27 mouse cellular contexts compared by ENCODE assay signal in the genomic region with DNA sequence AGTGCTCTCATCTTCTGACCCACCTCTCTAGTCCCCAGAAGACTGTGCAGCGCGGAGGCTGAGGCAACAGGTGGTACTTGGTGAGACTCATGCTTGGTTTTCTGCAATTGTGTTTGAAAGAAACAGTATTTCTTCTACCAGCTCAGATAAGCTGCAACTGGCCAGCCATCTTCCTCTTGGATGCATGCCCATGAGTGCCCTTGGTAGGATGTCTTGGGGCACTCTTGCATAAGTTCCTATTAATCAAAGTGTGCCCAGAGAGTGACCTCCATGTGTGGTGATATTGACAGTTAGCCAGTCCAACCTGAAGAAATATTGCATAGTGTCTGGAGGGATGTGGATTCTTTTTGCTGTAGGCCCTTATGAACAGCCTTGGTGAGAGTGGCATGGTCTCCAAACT. TPM values are rescaled to one million over a fixed set of nuclear protein-coding genes. Genes with fewer than 3 reads are reported as not detected.
DNase-seq lines count a peak whose midpoint lies in the region; ATAC-seq lines count a peak whose summit lies in the region.
"Had no signal": no experiment of that assay in that cellular context is flagged by ENCODE, and none has a peak within 500 bp of the region (broad histone marks: within the 10 kb centered on the region; RNA-seq: fewer than 3 reads in every experiment).

No protein-coding gene starts in this region.

- H3K27ac ChIP-seq in hindbrain, embryonic 11.5 days (ENCODE audit: low read depth, low read length): no peak overlapping the region
- H3K27ac ChIP-seq: forebrain, embryonic 12.5 days; forebrain, embryonic 15.5 days; heart, embryonic 15.5 days; hindbrain, embryonic 10.5 days; hindbrain, embryonic 14.5 days; hindbrain, postnatal 0 days had no signal

- H3K36me3 ChIP-seq in hindbrain, embryonic 11.5 days (ENCODE audit: control insufficient read depth, insufficient read depth, low read length): no peaks in the 10 kb centered on the region
- H3K36me3 ChIP-seq: forebrain, embryonic 12.5 days; forebrain, embryonic 15.5 days; heart, embryonic 12.5 days; heart, embryonic 15.5 days; hindbrain, embryonic 10.5 days had no signal

- peak; percentile 3 for DNase-seq in lung, postnatal 36 days
- DNase-seq in lung, postnatal 25 days (ENCODE audit: low spot score): no peak
- DNase-seq in adrenal gland, adult 2 months: peak; percentile 78
- peak; percentile 76 for DNase-seq in adrenal gland, postnatal 14 days
- DNase-seq in hindbrain, embryonic 11.5 days (ENCODE audit: low spot score): no peak
- DNase-seq in right cerebral cortex, postnatal 4 days: no peak
- DNase-seq: cerebellum, adult 18-20 months; cerebellum, adult 9-10 months; cerebellum, postnatal 14 days; gastrocnemius, postnatal 25 days; heart, adult 18-20 months; heart, postnatal 10 days; heart, postnatal 36 days had no signal

- H3K27me3 ChIP-seq in hindbrain, embryonic 11.5 days (ENCODE audit: control insufficient read depth, insufficient read depth, low read length): no peaks in the 10 kb centered on the region
- H3K27me3 ChIP-seq: forebrain, embryonic 12.5 days; forebrain, embryonic 15.5 days; heart, embryonic 12.5 days; heart, embryonic 15.5 days had no signal

- no peak for ATAC-seq in hindbrain, embryonic 11.5 days (ENCODE audit: low FRiP score)
- ATAC-seq in erythroblast, adult 5-6 weeks (replicated peaks; ENCODE audit: low FRiP score, poor library complexity, severe bottlenecking): no peak
- ATAC-seq: CD4-positive, CD25-positive, alpha-beta regulatory T cell, adult 4 months; forebrain, embryonic 15.5 days; hindbrain, postnatal 0 days; inflammation-experienced regulatory T-cells, adult 6 months; intestine, postnatal 0 days had no signal

- H3K4me1 ChIP-seq in hindbrain, embryonic 11.5 days (replicated peaks; ENCODE audit: control insufficient read depth, insufficient read depth, low read length): no peaks in the 10 kb centered on the region
- H3K4me1 ChIP-seq: forebrain, embryonic 12.5 days; forebrain, embryonic 15.5 days; heart, embryonic 12.5 days; hindbrain, embryonic 10.5 days had no signal

- H3K4me3 ChIP-seq in hindbrain, embryonic 11.5 days (ENCODE audit: low read depth, low read length): no peak overlapping the region
- H3K4me3 ChIP-seq: forebrain, embryonic 12.5 days; forebrain, embryonic 15.5 days; heart, embryonic 12.5 days; heart, embryonic 15.5 days; hindbrain, embryonic 10.5 days had no signal

- H3K4me2 ChIP-seq in hindbrain, embryonic 11.5 days (replicated peaks; ENCODE audit: low read depth, low read length): no peak overlapping the region
- H3K4me2 ChIP-seq: forebrain, embryonic 12.5 days; forebrain, embryonic 15.5 days; heart, embryonic 12.5 days; heart, embryonic 15.5 days; hindbrain, embryonic 14.5 days had no signal

- no peaks in the 10 kb centered on the region for H3K9me3 ChIP-seq in hindbrain, embryonic 11.5 days (ENCODE audit: control insufficient read depth, low read length)
- H3K9me3 ChIP-seq: forebrain, embryonic 12.5 days; forebrain, embryonic 15.5 days; heart, embryonic 12.5 days; heart, embryonic 15.5 days; hindbrain, embryonic 10.5 days had no signal

- whole genome bisulfite sequencing in hindbrain, embryonic 11.5 days: 90% methylated on average over 2 of the region's 2 CpGs

- H3K9ac ChIP-seq in hindbrain, embryonic 11.5 days (ENCODE audit: low read depth, low read length): no peak overlapping the region
- H3K9ac ChIP-seq: forebrain, embryonic 12.5 days; forebrain, embryonic 15.5 days; heart, embryonic 12.5 days; heart, embryonic 15.5 days; hindbrain, embryonic 14.5 days had no signal

RNA-seq across cellular contexts. Expression of a gene that starts 4.4 kb away (rescaled TPM):
- 1,000 to 10,000 TPM; 2,991 to 6,085 TPM for total RNA-seq in adrenal gland, adult 2 months (2021)
- 318 and 465 TPM in 2 replicates for polyA plus RNA-seq in adrenal gland, adult 2 months (2012; rRNA removed)
- total RNA-seq in adrenal gland, postnatal 14 days (2021): 1,801 and 3,097 TPM in 2 replicates
- not detected in 2 replicates for polyA plus RNA-seq in hindbrain, embryonic 11.5 days (2014; fragmentation: Nextera tagmentation; extraction: Ambion mirVana)
- 1.3 TPM in 1 of 2 replicates, not detected in the other for total RNA-seq in erythroblast, adult 5-6 weeks (2015; ENCODE audit: low replicate concordance)
- total RNA-seq in erythroblast, adult 5-6 weeks (2017; ENCODE audit: low replicate concordance): not detected in 2 replicates
- total RNA-seq: gastrocnemius, postnatal 25 days; heart, adult 18-20 months; heart, postnatal 10 days; heart, postnatal 36 days; hindbrain, postnatal 0 days; MEL had no signal
- polyA plus RNA-seq: embryonic facial prominence, embryonic 11.5 days; embryonic facial prominence, embryonic 14.5 days; forebrain, embryonic 12.5 days; forebrain, embryonic 15.5 days; heart, embryonic 15.5 days; hindbrain, embryonic 10.5 days; hindbrain, embryonic 14.5 days; hindbrain, postnatal 0 days; inflammation-experienced regulatory T-cells, adult 6 months had no signal

RNA-seq across cellular contexts. Expression of a gene that starts 32.5 kb away (rescaled TPM):
- total RNA-seq in adrenal gland, adult 2 months (2021): 100 to 1,000 TPM; 167 to 199 TPM
- polyA plus RNA-seq in adrenal gland, adult 2 months (2012; rRNA removed): 53.5 and 64.3 TPM in 2 replicates
- 105 and 111 TPM in 2 replicates for total RNA-seq in adrenal gland, postnatal 14 days (2021)
- 14.8 and 18.5 TPM in 2 replicates for polyA plus RNA-seq in hindbrain, embryonic 11.5 days (2014; fragmentation: Nextera tagmentation; extraction: Ambion mirVana)
- total RNA-seq in erythroblast, adult 5-6 weeks (2015; ENCODE audit: low replicate concordance): 8.2 and 10.2 TPM in 2 replicates
- total RNA-seq in erythroblast, adult 5-6 weeks (2017; ENCODE audit: low replicate concordance): 3.5 and 7.1 TPM in 2 replicates

RNA-seq across cellular contexts. Expression of a gene that starts 59.5 kb away (rescaled TPM):
- total RNA-seq in adrenal gland, adult 2 months (2021): 10 to 100 TPM; 21.7 to 34.7 TPM
- 3.9 and 4.1 TPM in 2 replicates for polyA plus RNA-seq in adrenal gland, adult 2 months (2012; rRNA removed)
- total RNA-seq in adrenal gland, postnatal 14 days (2021): 59.7 and 70.5 TPM in 2 replicates
- 60.6 and 70.0 TPM in 2 replicates for polyA plus RNA-seq in hindbrain, embryonic 11.5 days (2014; fragmentation: Nextera tagmentation; extraction: Ambion mirVana)
- total RNA-seq in erythroblast, adult 5-6 weeks (2015; ENCODE audit: low replicate concordance): 601 and 720 TPM in 2 replicates
- 1,621 and 2,086 TPM in 2 replicates for total RNA-seq in erythroblast, adult 5-6 weeks (2017; ENCODE audit: low replicate concordance)

Comparison
In these comparisons a context has a peak if more than half of its experiments do, and no peak if none do; other contexts are left out.
1. DNase-seq: peak in lung, postnatal 36 days (single experiment), adrenal gland, adult 2 months (single experiment) and adrenal gland, postnatal 14 days (single experiment); none in lung, postnatal 25 days (single experiment), hindbrain, embryonic 11.5 days (single experiment) and right cerebral cortex, postnatal 4 days (single experiment).
2. RNA of a gene that starts 4.4 kb away (total RNA-seq): 2,991 to 6,085 TPM in adrenal gland, adult 2 months and 1,801 to 3,097 TPM in adrenal gland, postnatal 14 days; 1.3 TPM in erythroblast, adult 5-6 weeks; every median in the first group is over 100 times any median in the second.